Comparison of ENCODE assay signal across 9 mouse cellular contexts in the genomic region with DNA sequence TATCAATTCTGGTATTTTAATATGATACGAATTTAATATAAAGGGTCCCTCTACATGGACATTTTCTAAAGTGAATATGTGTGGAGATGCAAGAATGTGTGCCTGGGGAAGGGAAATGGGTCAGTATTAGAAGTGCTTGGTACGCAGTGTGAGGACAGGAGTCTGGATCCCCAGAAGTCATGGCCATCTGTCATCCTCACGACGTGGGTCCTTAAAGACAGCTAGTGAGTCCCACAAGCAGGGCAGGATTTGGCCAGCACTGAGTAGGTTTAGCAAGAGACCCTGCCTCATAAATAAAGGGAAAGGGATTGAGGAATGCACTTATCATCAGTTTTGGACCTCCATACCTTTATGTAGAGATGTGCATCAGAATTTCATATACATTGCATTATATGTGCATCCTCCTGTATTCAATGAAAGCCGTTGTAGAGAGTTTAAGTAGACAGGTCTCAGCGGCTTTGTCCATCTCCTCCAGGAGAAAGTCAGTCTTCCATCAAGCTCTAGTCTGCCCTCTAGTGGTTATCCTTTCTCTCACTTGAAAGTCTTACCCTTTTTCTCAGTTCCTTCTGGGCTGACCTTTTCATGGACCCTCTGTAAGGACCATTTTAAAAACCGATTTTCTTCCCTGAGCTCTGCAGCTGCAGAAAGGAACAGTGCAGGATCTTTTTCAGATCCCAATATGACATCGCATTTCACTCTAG.
A peak's percentile ranks its signal among the peaks of the same experiment; 100 is the strongest.
DNase-seq lines count a peak whose midpoint lies in the region; ATAC-seq and TF ChIP-seq lines count a peak whose summit lies in the region.
"Had no signal": no experiment of that assay in that cellular context is flagged by ENCODE, and none has a peak within 500 bp of the region (broad histone marks: within the 10 kb centered on the region; RNA-seq: fewer than 3 reads in every experiment).

No protein-coding gene starts in this region.

- DNase-seq in forebrain, postnatal 0 days, result peak; percentile 57
- no peak for DNase-seq in forebrain, embryonic 11.5 days (ENCODE audit: low spot score)
- DNase-seq in left cerebral cortex, adult 2 months (ENCODE audit: extremely low spot score in 1 of 2, low spot score in 2 of 2), result no peak
- DNase-seq in left cerebral cortex, adult 8-10 months (ENCODE audit: low spot score in 2 of 2), result no peak
- DNase-seq in MEL (ENCODE audit: low read depth, low spot score) (peak; percentile 17), MN1 (ENCODE audit: low spot score) (no peak)
- DNase-seq in forelimb bud, embryonic 11.5 days (ENCODE audit: low read depth, low spot score), result peak; percentile 55

- H3K79me2 ChIP-seq in MEL (ENCODE audit: control insufficient read depth, insufficient read depth, low read length, poor library complexity), result no peaks in the 10 kb centered on the region

- no peak; the same call in 1 of the 2 replicates for TF ChIP-seq RAD21 in MEL (IDR thresholded peaks at IDR 0.05; ENCODE audit: low read depth, low read length)

- H3K9me3 ChIP-seq in forebrain, postnatal 0 days (ENCODE audit: low read length), result no peaks in the 10 kb centered on the region
- H3K9me3 ChIP-seq in forebrain, embryonic 11.5 days (ENCODE audit: control insufficient read depth, low read length), result no peaks in the 10 kb centered on the region
- H3K9me3 ChIP-seq in MEL (replicated peaks; ENCODE audit: insufficient read depth, low read length), result no peaks in the 10 kb centered on the region
- no peaks in the 10 kb centered on the region for H3K9me3 ChIP-seq in heart, embryonic 12.5 days (replicated peaks)

- 55% methylated on average over 8 of the region's 8 CpGs for WGBS in forebrain, postnatal 0 days
- 52% methylated on average over 8 of the region's 8 CpGs for WGBS in forebrain, embryonic 11.5 days
- WGBS in heart, embryonic 12.5 days, result 45% methylated on average over 8 of the region's 8 CpGs

- TF ChIP-seq CTCF in forebrain, postnatal 0 days (IDR thresholded peaks at IDR 0.05; ENCODE audit: low read depth), result peak; percentile 65
- peak; percentile 76 for TF ChIP-seq CTCF in left cerebral cortex, adult 2 months (IDR thresholded peaks at IDR 0.05)
- peak in 2 of 3 experiments; percentile 31 to 42; a peak in 4 of 6 replicates for TF ChIP-seq CTCF in MEL (IDR thresholded peaks at IDR 0.05 in 2 of 3, conservative IDR thresholded peaks at IDR 0.05 in 1 of 3; ENCODE audit: control insufficient read depth in 1 of 3, insufficient read depth in 1 of 3, low read depth in 2 of 3, low read length in 3 of 3, poor library complexity in 1 of 3, severe bottlenecking in 1 of 3)

- no peaks in the 10 kb centered on the region for H3K36me3 ChIP-seq in forebrain, postnatal 0 days (ENCODE audit: insufficient read depth)
- H3K36me3 ChIP-seq in forebrain, embryonic 11.5 days (ENCODE audit: control insufficient read depth, insufficient read depth, low read length), result no peaks in the 10 kb centered on the region
- no peaks in the 10 kb centered on the region for H3K36me3 ChIP-seq in MEL (ENCODE audit: control insufficient read depth in 1 of 2, insufficient read depth in 2 of 2, low read length in 2 of 2)
- H3K36me3 ChIP-seq in heart, embryonic 12.5 days, result no peaks in the 10 kb centered on the region

- no peaks in the 10 kb centered on the region for H3K27me3 ChIP-seq in forebrain, postnatal 0 days (ENCODE audit: insufficient read depth, low read length)
- no peaks in the 10 kb centered on the region for H3K27me3 ChIP-seq in forebrain, embryonic 11.5 days (ENCODE audit: control insufficient read depth, insufficient read depth, low read length)
- H3K27me3 ChIP-seq in MEL (ENCODE audit: control insufficient read depth in 1 of 2, insufficient read depth in 2 of 2, low read length in 2 of 2), result no peaks in the 10 kb centered on the region
- H3K27me3 ChIP-seq in heart, embryonic 12.5 days (replicated peaks), result no peaks in the 10 kb centered on the region

- no peak overlapping the region for H3K4me2 ChIP-seq in forebrain, postnatal 0 days (ENCODE audit: low read depth)
- H3K4me2 ChIP-seq in forebrain, embryonic 11.5 days (ENCODE audit: low read depth, low read length, severe bottlenecking), result no peak overlapping the region
- H3K4me2 ChIP-seq in heart, embryonic 12.5 days, result no peak overlapping the region

- H3K27ac ChIP-seq in forebrain, postnatal 0 days (ENCODE audit: low read depth, low read length), result no peak overlapping the region
- no peak overlapping the region for H3K27ac ChIP-seq in forebrain, embryonic 11.5 days (ENCODE audit: low read depth, low read length)
- no peak overlapping the region for H3K27ac ChIP-seq in left cerebral cortex, adult 2 months
- no peak overlapping the region for H3K27ac ChIP-seq in MEL (ENCODE audit: control insufficient read depth, low read depth, low read length)
- no peak overlapping the region for H3K27ac ChIP-seq in heart, embryonic 12.5 days (ENCODE audit: poor library complexity, severe bottlenecking)
- H3K27ac ChIP-seq: macrophage had no signal

- TF ChIP-seq EP300 in MEL (IDR thresholded peaks at IDR 0.05; ENCODE audit: low read depth in 1 of 2, low read length in 2 of 2), result no peak

- H3K4me3 ChIP-seq in forebrain, postnatal 0 days (ENCODE audit: low read depth, low read length), result no peak overlapping the region
- H3K4me3 ChIP-seq in forebrain, embryonic 11.5 days (ENCODE audit: low read depth, low read length), result no peak overlapping the region
- no peak overlapping the region for H3K4me3 ChIP-seq in left cerebral cortex, adult 2 months
- H3K4me3 ChIP-seq in MEL (ENCODE audit: control insufficient read depth in 1 of 2, insufficient read depth in 1 of 2, low read depth in 2 of 2, low read length in 2 of 2), result no peak overlapping the region
- H3K4me3 ChIP-seq in heart, embryonic 12.5 days, result no peak overlapping the region

- no peak overlapping the region for H3K9ac ChIP-seq in forebrain, postnatal 0 days
- no peak overlapping the region for H3K9ac ChIP-seq in forebrain, embryonic 11.5 days (ENCODE audit: low read length)
- no peak overlapping the region for H3K9ac ChIP-seq in MEL (ENCODE audit: control insufficient read depth, low read depth, low read length, poor library complexity, severe bottlenecking)
- no peak overlapping the region for H3K9ac ChIP-seq in heart, embryonic 12.5 days

- no peak for ATAC-seq in forebrain, postnatal 0 days
- no peak for ATAC-seq in forebrain, embryonic 11.5 days (replicated peaks; ENCODE audit: low FRiP score)
- no peak for ATAC-seq in heart, embryonic 12.5 days (ENCODE audit: insufficient number of reproducible peaks, low FRiP score)

- no peaks in the 10 kb centered on the region; the same call in 1 of the 2 replicates for H3K4me1 ChIP-seq in forebrain, postnatal 0 days (ENCODE audit: insufficient read depth)
- no peaks in the 10 kb centered on the region for H3K4me1 ChIP-seq in forebrain, embryonic 11.5 days (replicated peaks; ENCODE audit: control insufficient read depth, insufficient read depth, low read length)
- H3K4me1 ChIP-seq in MEL (ENCODE audit: control insufficient read depth in 1 of 2, insufficient read depth in 2 of 2, low read length in 2 of 2), result no peaks in the 10 kb centered on the region
- H3K4me1 ChIP-seq in heart, embryonic 12.5 days (replicated peaks), result no peaks in the 10 kb centered on the region

- no peak for TF ChIP-seq POLR2A in MEL (IDR thresholded peaks at IDR 0.05; ENCODE audit: control insufficient read depth in 1 of 2, insufficient read depth in 1 of 2, low read depth in 1 of 2, low read length in 2 of 2, poor library complexity in 1 of 2)

- intact Hi-C loops in left cerebral cortex, adult 2 months (cut with DNase I), result loop anchor here (5.0 kb wide), 2 partner anchors 121 to 234 kb away; no protein-coding TSS in a partner anchor

TF ChIP-seq in MEL, 35 proteins besides CTCF, POLR2A, EP300 and RAD21:
- no peak for TF ChIP-seq MYB (IDR thresholded peaks at IDR 0.05; ENCODE audit: low read depth, low read length)
- no peak for TF ChIP-seq NRF1 (IDR thresholded peaks at IDR 0.05; ENCODE audit: insufficient read depth, low read depth, low read length, poor library complexity, severe bottlenecking)
- no peak for TF ChIP-seq HCFC1 (IDR thresholded peaks at IDR 0.05; ENCODE audit: low read depth, low read length)
- TF ChIP-seq TAL1 (IDR thresholded peaks at IDR 0.05; ENCODE audit: low read length), result no peak
- TF ChIP-seq ZMIZ1 (IDR thresholded peaks at IDR 0.05; ENCODE audit: low read depth, low read length), result no peak
- no peak for TF ChIP-seq NELFE (IDR thresholded peaks at IDR 0.05; ENCODE audit: low read depth, low read length)
- TF ChIP-seq CHD2 (IDR thresholded peaks at IDR 0.05; ENCODE audit: low read length), result no peak
- no peak for TF ChIP-seq MAFK (IDR thresholded peaks at IDR 0.05; ENCODE audit: borderline replicate concordance, low read depth, low read length)
- no peak for TF ChIP-seq GABPA (IDR thresholded peaks at IDR 0.05; ENCODE audit: low read depth, low read length)
- TF ChIP-seq POLR2AphosphoS5 (IDR thresholded peaks at IDR 0.05; ENCODE audit: borderline replicate concordance, low read depth, low read length), result no peak
- no peak for TF ChIP-seq ETS1 (IDR thresholded peaks at IDR 0.05; ENCODE audit: low read depth, low read length)
- no peak for TF ChIP-seq ZNF384 (IDR thresholded peaks at IDR 0.05; ENCODE audit: low read depth, low read length)
- no peak for TF ChIP-seq MXI1 (IDR thresholded peaks at IDR 0.05; ENCODE audit: low read depth, low read length)
- no peak for TF ChIP-seq MYC (IDR thresholded peaks at IDR 0.05; ENCODE audit: low read depth, low read length)
TF ChIP-seq in MEL: peak in this region for 0.

Comparison
In these comparisons a context has a peak if more than half of its experiments do, and no peak if none do; other contexts are left out.
1. DNase-seq: peak in forebrain, postnatal 0 days (single experiment), MEL (single experiment) and forelimb bud, embryonic 11.5 days (single experiment); none in forebrain, embryonic 11.5 days (single experiment), left cerebral cortex, adult 2 months (0 of 2), left cerebral cortex, adult 8-10 months (0 of 2) and MN1 (single experiment).
2. Peak in every context shown above with its lines, with median percentiles within 50 percentile points of each other: CTCF ChIP-seq.